Mouse (Mus musculus) olfactory bulb, adult 2 months (tissue): ENCODE data around the gene Magi2. TPM values are rescaled to one million over a fixed set of nuclear protein-coding genes. Genes with fewer than 3 reads are reported as not detected.

ENCODE experiments used
- H3K27ac ChIP-seq: fragments of 200-500 bp; 2 replicates; pipeline ENCODE4 v1.5.1; 2012; ENCODE audit warnings: low read depth, low read length; ENCODE audit not compliant: insufficient read depth
- H3K4me1 ChIP-seq: fragments of 200-500 bp; 2 replicates; pipeline ENCODE4 v1.6.1; 2012; ENCODE audit warnings: low read length; ENCODE audit not compliant: control insufficient read depth, insufficient read depth
- H3K4me3 ChIP-seq: fragments of 200-500 bp; 2 replicates; pipeline ENCODE4 v1.5.1; 2012; ENCODE audit warnings: mild to moderate bottlenecking, low read depth, low read length, moderate library complexity; ENCODE audit not compliant: insufficient read depth
- CTCF ChIP-seq: fragments of 200-500 bp; IDR thresholded peaks from 2 replicates; pipeline ENCODE4 v1.5.1; 2012; ENCODE audit warnings: low read depth, mild to moderate bottlenecking, low read length, moderate library complexity; ENCODE audit not compliant: insufficient read depth
- POLR2A ChIP-seq: fragments of 200-500 bp; IDR thresholded peaks from 2 replicates; pipeline ENCODE4 v1.6.1; 2012; ENCODE audit warnings: mild to moderate bottlenecking, low read depth, low read length, moderate library complexity; ENCODE audit not compliant: insufficient read depth
- WGBS: fragments of 180-500 bp; shearing (Covaris S2); methylation state at CpG from one replicate; pipeline ENCODE4 v1.1.7; 2018; 5-methylcytosine and 5-hydroxymethylcytosine counted together
- polyA plus RNA-seq: library from polyadenylated mRNA; stranded (reverse); fragments of >200 nt; gene quantifications from 2 replicates; pipeline ENCODE4 v1.2.4, GENCODE M21; 2012; ENCODE audit warnings: low replicate concordance; ENCODE audit not compliant: missing spikeins, insufficient read depth, insufficient read length

The Magi2 gene
- polyA plus RNA-seq, 1 experiment, result not detected

- 68% methylated on average over 2 of the region's 2 CpGs for WGBS
Measured at GRCm38 (mm10) chr5:20625117-20625516, 1398.3 kb downstream of the Magi2 start.

GRCm38 (mm10) chr5:20628954-20629601, 1402.2 kb downstream of the Magi2 start:
- 68% methylated on average over 4 of the region's 4 CpGs for WGBS
- TF ChIP-seq POLR2A (no peak), CTCF (no peak)
- H3K27ac ChIP-seq, result no peak overlapping the region

More at GRCm38 (mm10) chr5:20625117-20625516, 1398.3 kb downstream of the Magi2 start:
- Histone ChIP-seq H3K4me1 (0 out of 2 replicates have a peak, but pooled peaks cover 3% of the 10 kb centered on the region), H3K27ac (no peak overlapping the region), H3K4me3 (no peak overlapping the region)
- TF ChIP-seq POLR2A, result no peak
- no peak for TF ChIP-seq CTCF

DNA sequence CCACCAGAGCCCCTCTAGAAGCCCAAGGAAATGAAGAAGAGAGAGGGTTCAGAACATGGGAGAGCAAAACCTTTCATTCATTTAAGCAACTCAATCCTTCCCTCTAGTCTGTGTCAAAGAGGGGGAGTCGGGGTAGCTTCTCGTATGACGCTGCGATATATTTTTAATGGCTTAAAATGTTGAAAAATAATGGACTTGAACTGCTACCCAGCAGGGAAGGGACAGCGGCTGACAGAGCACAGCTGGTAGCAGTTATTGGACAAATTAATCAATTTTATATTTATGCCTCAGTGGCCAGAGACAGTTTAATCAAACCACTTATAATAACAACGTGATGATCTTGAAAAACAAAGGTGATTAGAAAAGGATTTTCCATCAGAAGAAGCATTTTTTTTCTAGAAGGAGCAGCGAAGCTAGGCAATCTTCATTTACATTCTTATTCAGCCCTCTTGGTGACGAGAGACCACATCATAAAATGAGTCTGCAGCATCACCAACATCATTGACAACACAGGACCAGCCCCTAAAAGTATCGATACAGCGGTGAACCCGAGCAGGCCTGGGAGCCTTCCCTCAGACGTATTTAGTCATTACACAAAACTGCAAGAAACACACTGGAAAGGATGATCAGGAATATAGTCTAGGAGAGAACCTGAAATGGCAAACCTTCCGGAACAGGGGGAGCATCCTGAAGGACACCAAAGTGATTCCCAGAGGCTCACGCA, 1407.4 kb downstream of the Magi2 start:
- 84% methylated on average over 14 of the region's 14 CpGs for WGBS
- peaks cover 2% of the 10 kb centered on the region; the same call in 1 of the 2 replicates for H3K4me1 ChIP-seq
- no peak overlapping the region for H3K27ac ChIP-seq
- no peak overlapping the region for H3K4me3 ChIP-seq
- TF ChIP-seq POLR2A (no peak), CTCF (no peak)

More at GRCm38 (mm10) chr5:20628954-20629601, 1402.2 kb downstream of the Magi2 start:
- no peak overlapping the region for H3K4me3 ChIP-seq
- H3K4me1 ChIP-seq, result peaks cover 2% of the 10 kb centered on the region; the same call in 1 of the 2 replicates

GRCm38 (mm10) chr5:20634822-20635221, 1408.0 kb downstream of the Magi2 start:
- no peak overlapping the region for H3K27ac ChIP-seq
- no peak overlapping the region for H3K4me3 ChIP-seq
- peaks cover 2% of the 10 kb centered on the region; the same call in 1 of the 2 replicates for H3K4me1 ChIP-seq
- TF ChIP-seq CTCF (no peak), POLR2A (no peak)
- 82% methylated on average over 8 of the region's 8 CpGs for WGBS

DNA sequence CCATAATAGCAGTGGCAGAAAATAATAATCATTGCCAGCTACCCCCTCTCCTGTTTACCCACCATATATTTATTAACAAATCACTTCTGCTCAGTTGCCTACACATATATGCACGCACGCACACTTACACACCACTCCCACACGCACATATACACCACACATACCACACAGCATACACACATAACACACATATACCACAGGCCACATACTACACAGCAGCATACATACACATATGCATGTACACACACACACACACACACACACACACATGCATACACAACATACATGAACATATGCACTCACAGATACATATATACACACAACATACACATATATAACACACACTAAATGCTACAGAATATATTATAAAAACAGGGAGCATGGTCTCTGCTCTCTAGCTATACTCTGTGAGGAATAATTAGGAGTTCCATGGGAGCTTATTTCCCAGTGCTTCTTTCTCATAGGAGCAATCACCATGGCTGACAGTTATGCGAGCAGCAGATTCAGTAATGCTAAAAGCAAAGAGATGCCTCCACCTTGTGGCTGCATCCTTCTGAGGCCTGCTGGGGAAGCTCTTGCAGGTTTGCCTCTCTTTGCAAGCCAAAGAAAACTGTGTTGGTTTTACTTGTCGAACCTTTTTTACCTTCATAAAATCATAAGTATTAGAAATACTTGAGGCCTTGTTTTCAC, 1410.6 kb downstream of the Magi2 start:
- no peak for TF ChIP-seq POLR2A
- peaks cover 2% of the 10 kb centered on the region; the same call in 1 of the 2 replicates for H3K4me1 ChIP-seq
- 71% methylated on average over 5 of the region's 5 CpGs for WGBS
- no peak overlapping the region for H3K27ac ChIP-seq
- H3K4me3 ChIP-seq, result no peak overlapping the region

DNA sequence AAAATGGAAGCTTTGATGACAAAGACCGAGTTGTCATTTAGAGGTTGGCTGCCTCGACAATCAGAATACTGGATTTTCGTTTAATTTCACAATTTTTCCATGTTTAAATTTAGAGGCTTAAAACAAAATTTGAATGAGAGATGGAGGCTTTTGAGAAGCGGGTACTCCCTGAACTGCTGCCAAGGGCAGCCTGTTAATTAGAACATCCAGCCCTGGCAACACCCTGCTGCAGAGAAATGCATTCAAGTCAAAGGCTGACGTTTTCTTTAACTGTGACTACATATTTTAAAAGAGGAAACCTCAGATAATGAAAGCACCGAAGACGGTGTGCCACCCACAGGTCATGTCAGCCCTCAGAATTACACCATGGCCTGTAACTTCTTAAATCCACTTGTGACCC, 1415.4 kb downstream of the Magi2 start:
- peaks cover 3% of the 10 kb centered on the region; the same call in 1 of the 2 replicates for H3K4me1 ChIP-seq
- H3K4me3 ChIP-seq, result no peak overlapping the region
- WGBS, result 26% methylated on average over 7 of the region's 7 CpGs
- no peak for TF ChIP-seq POLR2A
- TF ChIP-seq CTCF, result no peak
- no peak overlapping the region for H3K27ac ChIP-seq

DNA sequence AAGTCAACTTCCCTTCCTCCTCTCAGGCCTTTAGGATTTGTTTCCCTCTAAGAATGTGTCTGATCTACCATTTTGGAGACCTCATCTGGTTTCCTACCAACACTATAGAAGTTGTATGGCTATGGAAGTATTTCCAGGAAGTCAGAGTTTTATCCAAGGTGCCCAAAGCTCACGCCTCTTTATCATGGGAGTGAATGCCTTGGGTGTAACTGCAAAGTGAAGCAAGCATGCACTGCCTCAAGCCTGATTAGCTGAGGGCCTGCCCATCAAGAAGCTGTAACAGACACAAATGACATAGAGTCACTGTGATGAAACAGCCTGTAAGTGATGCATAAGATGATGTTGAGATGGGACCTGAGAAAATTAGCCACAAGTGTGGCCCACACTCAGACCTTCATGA, 1416.9 kb downstream of the Magi2 start:
- TF ChIP-seq CTCF (no peak), POLR2A (no peak)
- WGBS, result 91% methylated on average over 1 of the region's 1 CpGs
- Histone ChIP-seq H3K4me1 (peaks cover 3% of the 10 kb centered on the region; the same call in 1 of the 2 replicates), H3K27ac (no peak overlapping the region), H3K4me3 (no peak overlapping the region)

DNA sequence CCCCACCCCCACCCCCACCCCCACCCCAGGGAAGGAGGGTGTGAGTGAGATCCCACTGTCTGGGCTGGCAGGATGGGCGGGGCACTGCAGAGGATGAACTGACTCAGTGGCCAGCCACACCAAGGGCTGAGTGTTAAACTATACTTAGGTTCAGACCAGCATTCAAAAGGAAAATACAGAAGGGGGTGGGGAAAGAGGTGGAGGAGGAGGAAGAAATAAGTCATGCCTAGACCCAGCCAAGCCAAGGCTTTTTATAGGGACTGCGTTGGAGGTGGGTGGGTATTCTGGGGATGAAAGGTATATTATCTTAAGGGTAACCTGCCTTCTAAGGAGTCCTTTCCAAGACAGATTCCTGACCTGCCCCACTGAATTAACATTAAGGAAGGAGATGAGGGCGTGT, 1420.1 kb downstream of the Magi2 start:
- TF ChIP-seq CTCF, result no peak
- no peak for TF ChIP-seq POLR2A
- peaks cover 3% of the 10 kb centered on the region; the same call in 1 of the 2 replicates for H3K4me1 ChIP-seq
- H3K4me3 ChIP-seq, result no peak overlapping the region
- no peak overlapping the region for H3K27ac ChIP-seq
- WGBS, result 73% methylated on average over 3 of the region's 3 CpGs
